Mouse (Mus musculus): ENCODE results near the gene Cfap73. TPM values are rescaled to one million over a fixed set of nuclear protein-coding genes. Genes with fewer than 3 reads are reported as not detected.

Cfap73 gene
- polyA plus RNA-seq, 1 experiment from 2014 or later, result not detected

GRCm38 (mm10) chr5:120649374-120649933 is 15.4 kb upstream of the Cfap73 start:
- ATAC-seq (replicated peaks; ENCODE audit: low FRiP score) (peak; percentile 37), DNase-seq (ENCODE audit: low spot score) (no peak)
- Histone ChIP-seq H3K36me3 (ENCODE audit: control insufficient read depth, insufficient read depth, low read length) (no peaks in the 10 kb centered on the region), H3K9ac (ENCODE audit: low read depth, low read length) (no peak overlapping the region), H3K4me2 (peak overlapping the region; percentile 75), H3K4me1 (replicated peaks; ENCODE audit: control insufficient read depth, insufficient read depth, low read length) (peaks cover 16% of the 10 kb centered on the region), H3K4me3 (ENCODE audit: low read depth, low read length) (peak overlapping the region; percentile 37), H3K9me3 (ENCODE audit: control insufficient read depth, low read length) (no peaks in the 10 kb centered on the region), H3K27ac (ENCODE audit: low read depth, low read length) (no peak overlapping the region), H3K27me3 (replicated peaks; ENCODE audit: control insufficient read depth, insufficient read depth, low read length) (peaks cover 52% of the 10 kb centered on the region)
- WGBS, result 4% methylated on average over 21 of the region's 21 CpGs

GRCm38 (mm10) chr5:120648569-120649373 is 14.7 kb upstream of the Cfap73 start, which contains the start of gene Rasal1:
Rasal1 (plus strand) TSS chr5:120648812.
- Histone ChIP-seq H3K4me1 (replicated peaks; ENCODE audit: control insufficient read depth, insufficient read depth, low read length) (peaks cover 18% of the 10 kb centered on the region), H3K27ac (ENCODE audit: low read depth, low read length) (no peak within 1 kb of the TSS), H3K4me2 (peak within 1 kb of the TSS; percentile 75), H3K36me3 (ENCODE audit: control insufficient read depth, insufficient read depth, low read length) (no peaks in the 10 kb centered on the region), H3K4me3 (ENCODE audit: low read depth, low read length) (peak within 1 kb of the TSS; percentile 37), H3K27me3 (replicated peaks; ENCODE audit: control insufficient read depth, insufficient read depth, low read length) (peaks cover 54% of the 10 kb centered on the region), H3K9ac (ENCODE audit: low read depth, low read length) (no peak within 1 kb of the TSS), H3K9me3 (ENCODE audit: control insufficient read depth, low read length) (no peaks in the 10 kb centered on the region)
- WGBS, result 1% methylated on average over 53 of the region's 53 CpGs
- DNase-seq (ENCODE audit: low spot score), result peak; percentile 72
- peak; percentile 63 for ATAC-seq (replicated peaks; ENCODE audit: low FRiP score)

DNA sequence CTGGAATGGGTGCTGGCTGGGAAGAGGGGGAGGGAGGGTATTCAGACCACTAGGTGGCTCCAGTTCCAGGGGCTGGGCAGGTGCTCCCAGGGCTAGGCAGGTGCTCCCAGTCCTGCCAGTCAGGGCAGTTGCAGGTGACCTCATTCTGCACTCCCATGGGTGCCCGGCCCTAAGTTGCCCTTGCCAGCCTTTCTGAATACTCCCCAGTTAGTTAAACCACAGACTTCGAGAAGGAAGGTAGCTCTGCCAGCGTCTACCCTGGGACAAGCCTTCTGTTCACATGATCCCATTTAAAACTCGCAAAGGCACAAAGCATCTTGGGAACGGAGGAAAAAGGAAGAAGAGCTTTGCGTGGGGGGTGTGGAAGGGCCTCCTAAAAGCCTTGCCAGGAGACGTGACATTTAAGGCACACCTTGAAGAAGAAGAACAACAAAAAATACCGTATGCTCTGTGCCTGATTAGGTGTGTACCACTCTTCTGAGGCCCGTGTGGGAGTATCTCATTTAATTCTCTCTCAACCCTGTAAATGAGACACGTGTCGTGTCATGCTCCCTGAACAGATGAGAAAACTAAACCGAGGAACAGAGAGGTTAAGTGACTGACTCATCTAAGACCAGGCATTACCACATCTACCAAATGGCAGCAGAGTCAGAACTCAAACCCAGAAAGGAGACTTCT is 13.9 kb upstream of the Cfap73 start:
- 25% methylated on average over 12 of the region's 12 CpGs for WGBS
- Histone ChIP-seq H3K9ac (ENCODE audit: low read depth, low read length) (no peak overlapping the region), H3K36me3 (ENCODE audit: control insufficient read depth, insufficient read depth, low read length) (no peaks in the 10 kb centered on the region), H3K4me2 (peak overlapping the region; percentile 75), H3K27me3 (replicated peaks; ENCODE audit: control insufficient read depth, insufficient read depth, low read length) (peaks cover 56% of the 10 kb centered on the region), H3K27ac (ENCODE audit: low read depth, low read length) (no peak overlapping the region), H3K4me1 (replicated peaks; ENCODE audit: control insufficient read depth, insufficient read depth, low read length) (peaks cover 18% of the 10 kb centered on the region), H3K9me3 (ENCODE audit: control insufficient read depth, low read length) (no peaks in the 10 kb centered on the region), H3K4me3 (ENCODE audit: low read depth, low read length) (no peak overlapping the region)
- ATAC-seq (replicated peaks; ENCODE audit: low FRiP score) (no peak), DNase-seq (ENCODE audit: low spot score) (no peak)

DNA sequence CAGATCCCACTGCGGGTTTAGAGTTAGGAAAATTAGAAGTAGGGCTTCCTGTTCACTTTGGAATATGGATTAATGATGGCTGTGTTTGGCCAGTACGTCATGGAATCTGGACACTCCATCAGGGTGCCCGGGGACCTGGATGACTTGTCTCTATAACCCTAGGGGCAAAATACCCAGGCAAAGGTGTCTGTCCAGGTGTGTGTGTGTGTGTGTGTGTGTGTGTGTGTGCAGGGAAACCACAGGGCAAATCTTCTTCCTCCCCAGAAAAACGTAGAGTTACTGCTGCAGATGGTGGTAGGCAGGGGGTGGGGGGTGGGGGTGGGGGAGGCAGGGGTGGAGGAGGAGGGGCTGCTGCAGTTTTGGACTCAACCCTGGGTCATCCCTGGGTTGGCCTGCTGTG is 13.3 kb upstream of the Cfap73 start:
- H3K27ac ChIP-seq (ENCODE audit: low read depth, low read length), result no peak overlapping the region
- H3K4me3 ChIP-seq (ENCODE audit: low read depth, low read length), result no peak overlapping the region
- H3K36me3 ChIP-seq (ENCODE audit: control insufficient read depth, insufficient read depth, low read length), result no peaks in the 10 kb centered on the region
- H3K4me2 ChIP-seq, result no peak overlapping the region
- no peaks in the 10 kb centered on the region for H3K9me3 ChIP-seq (ENCODE audit: control insufficient read depth, low read length)
- ATAC-seq (replicated peaks; ENCODE audit: low FRiP score), result no peak
- peaks cover 53% of the 10 kb centered on the region for H3K27me3 ChIP-seq (replicated peaks; ENCODE audit: control insufficient read depth, insufficient read depth, low read length)
- H3K9ac ChIP-seq (ENCODE audit: low read depth, low read length), result no peak overlapping the region
- H3K4me1 ChIP-seq (replicated peaks; ENCODE audit: control insufficient read depth, insufficient read depth, low read length), result peaks cover 18% of the 10 kb centered on the region
- 58% methylated on average over 4 of the region's 4 CpGs for WGBS
- DNase-seq (ENCODE audit: low spot score), result no peak

DNA sequence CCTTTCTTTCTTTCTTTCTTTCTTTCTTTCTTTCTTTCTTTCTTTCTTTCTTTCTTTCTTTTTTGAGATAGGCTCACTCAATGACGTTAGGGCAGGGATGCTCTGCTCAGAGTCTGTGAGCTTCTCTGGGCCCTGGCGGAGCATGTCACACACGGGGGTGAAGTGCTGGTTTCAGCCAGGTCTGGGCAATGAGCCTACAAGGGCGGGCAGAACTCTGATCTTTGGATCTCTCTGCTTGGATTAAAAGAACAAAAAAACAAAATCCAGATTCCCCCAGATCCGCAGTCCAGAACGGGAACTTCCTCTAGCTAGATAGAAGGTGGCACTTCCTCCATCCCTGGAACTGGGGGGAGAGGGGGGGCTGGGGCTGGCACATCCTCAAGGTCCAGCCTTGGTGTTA is 11.8 kb upstream of the Cfap73 start:
- no peak for ATAC-seq (replicated peaks; ENCODE audit: low FRiP score)
- no peak for DNase-seq (ENCODE audit: low spot score)
- Histone ChIP-seq H3K9ac (ENCODE audit: low read depth, low read length) (no peak overlapping the region), H3K27ac (ENCODE audit: low read depth, low read length) (no peak overlapping the region), H3K4me2 (no peak overlapping the region), H3K27me3 (replicated peaks; ENCODE audit: control insufficient read depth, insufficient read depth, low read length) (peaks cover 50% of the 10 kb centered on the region), H3K9me3 (ENCODE audit: control insufficient read depth, low read length) (no peaks in the 10 kb centered on the region), H3K36me3 (ENCODE audit: control insufficient read depth, insufficient read depth, low read length) (no peaks in the 10 kb centered on the region), H3K4me1 (replicated peaks; ENCODE audit: control insufficient read depth, insufficient read depth, low read length) (peaks cover 18% of the 10 kb centered on the region), H3K4me3 (ENCODE audit: low read depth, low read length) (no peak overlapping the region)
- WGBS, result 51% methylated on average over 6 of the region's 6 CpGs

DNA sequence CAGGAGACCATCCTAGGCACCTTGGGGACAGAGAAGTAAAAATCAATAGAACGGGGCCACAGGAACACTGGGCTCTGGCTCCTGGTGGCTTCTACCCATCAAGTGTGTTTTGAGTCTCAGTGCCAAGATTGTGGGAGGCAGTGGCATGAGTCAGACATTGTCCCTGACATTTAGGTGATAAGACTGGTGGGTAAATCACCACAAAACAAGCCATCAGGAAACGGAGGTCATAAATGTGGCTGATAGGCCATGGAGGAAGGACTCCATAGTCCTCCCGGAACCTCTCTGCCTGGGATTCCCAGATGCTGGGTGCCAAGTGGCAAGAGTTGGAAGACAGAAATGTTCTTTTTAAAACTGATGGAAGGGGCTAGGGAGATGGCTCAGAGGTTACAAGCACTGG is 10.2 kb upstream of the Cfap73 start:
- H3K4me2 ChIP-seq, result no peak overlapping the region
- no peak for ATAC-seq (replicated peaks; ENCODE audit: low FRiP score)
- no peak for DNase-seq (ENCODE audit: low spot score)
- H3K4me3 ChIP-seq (ENCODE audit: low read depth, low read length), result no peak overlapping the region
- peaks cover 34% of the 10 kb centered on the region for H3K27me3 ChIP-seq (replicated peaks; ENCODE audit: control insufficient read depth, insufficient read depth, low read length)
- H3K4me1 ChIP-seq (replicated peaks; ENCODE audit: control insufficient read depth, insufficient read depth, low read length), result peaks cover 14% of the 10 kb centered on the region
- H3K9ac ChIP-seq (ENCODE audit: low read depth, low read length), result no peak overlapping the region
- no peaks in the 10 kb centered on the region for H3K36me3 ChIP-seq (ENCODE audit: control insufficient read depth, insufficient read depth, low read length)
- 38% methylated on average over 3 of the region's 3 CpGs for WGBS
- H3K9me3 ChIP-seq (ENCODE audit: control insufficient read depth, low read length), result no peaks in the 10 kb centered on the region
- no peak overlapping the region for H3K27ac ChIP-seq (ENCODE audit: low read depth, low read length)

GRCm38 (mm10) chr5:120643365-120644085 is 9.5 kb upstream of the Cfap73 start:
- WGBS, result 44% methylated on average over 14 of the region's 14 CpGs
- no peaks in the 10 kb centered on the region for H3K9me3 ChIP-seq (ENCODE audit: control insufficient read depth, low read length)
- no peak overlapping the region for H3K27ac ChIP-seq (ENCODE audit: low read depth, low read length)
- DNase-seq (ENCODE audit: low spot score) (no peak), ATAC-seq (replicated peaks; ENCODE audit: low FRiP score) (no peak)
- no peak overlapping the region for H3K4me2 ChIP-seq
- peaks cover 8% of the 10 kb centered on the region for H3K4me1 ChIP-seq (replicated peaks; ENCODE audit: control insufficient read depth, insufficient read depth, low read length)
- H3K27me3 ChIP-seq (replicated peaks; ENCODE audit: control insufficient read depth, insufficient read depth, low read length), result peaks cover 27% of the 10 kb centered on the region
- H3K9ac ChIP-seq (ENCODE audit: low read depth, low read length), result no peak overlapping the region
- no peaks in the 10 kb centered on the region for H3K36me3 ChIP-seq (ENCODE audit: control insufficient read depth, insufficient read depth, low read length)
- H3K4me3 ChIP-seq (ENCODE audit: low read depth, low read length), result no peak overlapping the region

DNA sequence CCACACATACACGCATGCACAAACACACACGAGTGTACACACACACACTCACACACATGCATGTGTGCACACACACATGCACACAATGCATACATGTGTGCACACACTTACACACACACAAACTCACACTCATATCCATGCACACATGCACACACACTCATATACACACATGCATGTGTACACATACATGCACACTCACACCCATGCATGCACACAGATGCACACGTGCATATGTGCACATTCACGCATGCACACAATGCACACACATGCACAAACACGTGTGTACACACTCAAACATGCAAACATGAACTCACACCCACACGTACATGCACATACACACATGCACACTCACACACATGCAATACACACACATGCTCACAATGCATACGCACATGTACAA is 6.1 kb upstream of the Cfap73 start:
- DNase-seq (ENCODE audit: low spot score) (no peak), ATAC-seq (replicated peaks; ENCODE audit: low FRiP score) (no peak)
- Histone ChIP-seq H3K27ac (ENCODE audit: low read depth, low read length) (no peak overlapping the region), H3K4me2 (no peak overlapping the region), H3K27me3 (replicated peaks; ENCODE audit: control insufficient read depth, insufficient read depth, low read length) (0 out of 2 replicates have a peak, but pooled peaks cover 7% of the 10 kb centered on the region), H3K36me3 (ENCODE audit: control insufficient read depth, insufficient read depth, low read length) (no peaks in the 10 kb centered on the region), H3K9me3 (ENCODE audit: control insufficient read depth, low read length) (no peaks in the 10 kb centered on the region), H3K9ac (ENCODE audit: low read depth, low read length) (no peak overlapping the region), H3K4me1 (replicated peaks; ENCODE audit: control insufficient read depth, insufficient read depth, low read length) (0 out of 2 replicates have a peak, but pooled peaks cover 3% of the 10 kb centered on the region), H3K4me3 (ENCODE audit: low read depth, low read length) (no peak overlapping the region)
- WGBS, result 86% methylated on average over 7 of the region's 7 CpGs
